Mouse (Mus musculus) neural tube, embryonic 12.5 days (tissue): ENCODE results near the gene Hoxb6. TPM values are rescaled to one million over a fixed set of nuclear protein-coding genes. Genes with fewer than 3 reads are reported as not detected.

Experiments used
- ATAC-seq: fragments of 200-750 bp; cut with Nextera tagmentation; 2 replicates; pipeline ENCODE4 v1.8.0; 2017; ENCODE audit warnings: low read depth, mild to moderate bottlenecking, moderate TSS enrichment, moderate library complexity; ENCODE audit not compliant: low FRiP score
- H3K27ac ChIP-seq: fragments of 300-500 bp; sonication (generic); 2 replicates; pipeline ENCODE4 v1.5.1; 2016
- H3K27me3 ChIP-seq: fragments of 300-500 bp; sonication (generic); replicated peaks from 2 replicates; pipeline ENCODE4 v1.6.1; 2016; ENCODE audit warnings: mild to moderate bottlenecking
- H3K36me3 ChIP-seq: fragments of 300-500 bp; sonication (generic); 2 replicates; pipeline ENCODE4 v1.6.1; 2016; ENCODE audit warnings: mild to moderate bottlenecking
- H3K4me1 ChIP-seq: fragments of 300-500 bp; sonication (generic); 2 replicates; pipeline ENCODE4 v1.6.1; 2016
- H3K4me2 ChIP-seq: fragments of 300-500 bp; sonication (generic); replicated peaks from 2 replicates; pipeline ENCODE4 v1.6.1; 2016; ENCODE audit warnings: mild to moderate bottlenecking
- H3K4me3 ChIP-seq: fragments of 300-500 bp; sonication (generic); 2 replicates; pipeline ENCODE4 v1.5.1; 2016
- H3K9ac ChIP-seq: fragments of 300-500 bp; sonication (generic); 2 replicates; pipeline ENCODE4 v1.6.1; 2016; ENCODE audit warnings: mild to moderate bottlenecking
- H3K9me3 ChIP-seq: fragments of 300-500 bp; sonication (generic); 2 replicates; pipeline ENCODE4 v1.6.1; 2016; ENCODE audit warnings: mild to moderate bottlenecking
- WGBS: fragments of 180-500 bp; shearing (Covaris S2); methylation state at CpG from one replicate; pipeline ENCODE4 v1.1.7; 2016; 5-methylcytosine and 5-hydroxymethylcytosine counted together
- polyA plus RNA-seq: library from polyadenylated mRNA; unstranded; fragments of >200 nt; fragmentation: Nextera tagmentation; extraction: Ambion mirVana; gene quantifications from 2 replicates; pipeline ENCODE4 v1.2.1, GENCODE M21; 2016

Gene Hoxb6
- polyA plus RNA-seq, 1 experiment from 2014 or later = 151 TPM

GRCm38 (mm10) chr11:96327750-96328149 lies 35.5 kb downstream of the Hoxb6 start:
- Histone ChIP-seq H3K36me3 (peaks cover 27% of the 10 kb centered on the region), H3K4me1 (peaks cover 82% of the 10 kb centered on the region), H3K4me3 (peak overlapping the region; percentile 65), H3K27ac (peak overlapping the region; percentile 100), H3K4me2 (peak overlapping the region; percentile 100), H3K9me3 (no peaks in the 10 kb centered on the region), H3K27me3 (no peaks in the 10 kb centered on the region), H3K9ac (peak overlapping the region; percentile 100)
- peak; percentile 54; the same call in 1 of the 2 replicates for ATAC-seq
- WGBS = 7% methylated on average over 5 of the region's 5 CpGs

GRCm38 (mm10) chr11:96328605-96329004 lies 36.3 kb downstream of the Hoxb6 start:
- Histone ChIP-seq H3K4me2 (peak overlapping the region; percentile 100), H3K4me1 (peaks cover 86% of the 10 kb centered on the region)

GRCm38 (mm10) chr11:96332105-96332504 lies 39.8 kb downstream of the Hoxb6 start:
- peaks cover 94% of the 10 kb centered on the region for H3K4me1 ChIP-seq
- peak overlapping the region; percentile 65 for H3K4me3 ChIP-seq
- H3K9ac ChIP-seq = peak overlapping the region; percentile 100
- H3K9me3 ChIP-seq = no peaks in the 10 kb centered on the region
- peak overlapping the region; percentile 100 for H3K4me2 ChIP-seq
- no peaks in the 10 kb centered on the region for H3K27me3 ChIP-seq
- H3K27ac ChIP-seq = peak overlapping the region; percentile 100
- WGBS = 1% methylated on average over 8 of the region's 8 CpGs
- H3K36me3 ChIP-seq = peaks cover 27% of the 10 kb centered on the region
- ATAC-seq = no peak

More at GRCm38 (mm10) chr11:96328605-96329004, 36.3 kb downstream of the Hoxb6 start:
- Histone ChIP-seq H3K4me3 (peak overlapping the region; percentile 65), H3K9ac (peak overlapping the region; percentile 100), H3K27me3 (no peaks in the 10 kb centered on the region), H3K9me3 (no peaks in the 10 kb centered on the region), H3K36me3 (peaks cover 32% of the 10 kb centered on the region), H3K27ac (peak overlapping the region; percentile 100)
- WGBS = 2% methylated on average over 8 of the region's 8 CpGs
- ATAC-seq = no peak

- WGBS = 2% methylated on average over 35 of the region's 35 CpGs
- H3K4me2 ChIP-seq = peak overlapping the region; percentile 100
- ATAC-seq = no peak
- H3K9me3 ChIP-seq = no peaks in the 10 kb centered on the region
- H3K36me3 ChIP-seq = peaks cover 27% of the 10 kb centered on the region
- H3K4me1 ChIP-seq = peaks cover 94% of the 10 kb centered on the region
- no peaks in the 10 kb centered on the region for H3K27me3 ChIP-seq
- peak overlapping the region; percentile 100 for H3K27ac ChIP-seq
- H3K4me3 ChIP-seq = peak overlapping the region; percentile 65
- peak overlapping the region; percentile 100 for H3K9ac ChIP-seq
Measured at GRCm38 (mm10) chr11:96332618-96333032, 40.3 kb downstream of the Hoxb6 start.

- H3K9me3 ChIP-seq = no peaks in the 10 kb centered on the region
- no peaks in the 10 kb centered on the region for H3K27me3 ChIP-seq
- H3K36me3 ChIP-seq = peaks cover 27% of the 10 kb centered on the region
- peak overlapping the region; percentile 100 for H3K4me2 ChIP-seq
- peak overlapping the region; percentile 100 for H3K27ac ChIP-seq
- 3% methylated on average over 17 of the region's 17 CpGs for WGBS
- ATAC-seq = no peak
- peak overlapping the region; percentile 100 for H3K9ac ChIP-seq
- H3K4me1 ChIP-seq = peaks cover 98% of the 10 kb centered on the region
- peak overlapping the region; percentile 65 for H3K4me3 ChIP-seq
Measured at GRCm38 (mm10) chr11:96333241-96334001, 41.1 kb downstream of the Hoxb6 start.

- peaks cover 98% of the 10 kb centered on the region for H3K4me1 ChIP-seq
- peaks cover 27% of the 10 kb centered on the region for H3K36me3 ChIP-seq
- ATAC-seq = no peak
- H3K27ac ChIP-seq = peak overlapping the region; percentile 100
- 7% methylated on average over 2 of the region's 2 CpGs for WGBS
- peak overlapping the region; percentile 100 for H3K4me2 ChIP-seq
- H3K9ac ChIP-seq = peak overlapping the region; percentile 100
- H3K27me3 ChIP-seq = no peaks in the 10 kb centered on the region
- H3K4me3 ChIP-seq = peak overlapping the region; percentile 65
- H3K9me3 ChIP-seq = no peaks in the 10 kb centered on the region
Measured at GRCm38 (mm10) chr11:96334002-96334364, 41.7 kb downstream of the Hoxb6 start.

GRCm38 (mm10) chr11:96334998-96335397 lies 42.7 kb downstream of the Hoxb6 start:
- H3K4me1 ChIP-seq = peaks cover 99% of the 10 kb centered on the region
- no peaks in the 10 kb centered on the region for H3K9me3 ChIP-seq
- peak overlapping the region; percentile 100 for H3K4me2 ChIP-seq
- no peaks in the 10 kb centered on the region for H3K27me3 ChIP-seq
- H3K36me3 ChIP-seq = peaks cover 27% of the 10 kb centered on the region
- no peak for ATAC-seq
- peak overlapping the region; percentile 100 for H3K27ac ChIP-seq
- H3K9ac ChIP-seq = peak overlapping the region; percentile 100
- WGBS = 14% methylated on average over 3 of the region's 3 CpGs
- peak overlapping the region; percentile 65 for H3K4me3 ChIP-seq

GRCm38 (mm10) chr11:96336597-96336996 lies 44.3 kb downstream of the Hoxb6 start:
- H3K36me3 ChIP-seq = peaks cover 23% of the 10 kb centered on the region
- H3K4me2 ChIP-seq = peak overlapping the region; percentile 100
- peak overlapping the region; percentile 100 for H3K27ac ChIP-seq
- peak overlapping the region; percentile 21 for H3K4me3 ChIP-seq
- no peak for ATAC-seq
- H3K9me3 ChIP-seq = no peaks in the 10 kb centered on the region
- H3K9ac ChIP-seq = peak overlapping the region; percentile 100
- peaks cover 93% of the 10 kb centered on the region for H3K4me1 ChIP-seq
- WGBS = 15% methylated on average over 2 of the region's 2 CpGs
- no peaks in the 10 kb centered on the region for H3K27me3 ChIP-seq

GRCm38 (mm10) chr11:96337026-96337425 lies 44.8 kb downstream of the Hoxb6 start:
- H3K4me3 ChIP-seq = peak overlapping the region; percentile 21

GRCm38 (mm10) chr11:96338957-96339855 lies 46.9 kb downstream of the Hoxb6 start:
- Histone ChIP-seq H3K4me2 (peak overlapping the region; percentile 100), H3K27ac (peak overlapping the region; percentile 100), H3K9me3 (no peaks in the 10 kb centered on the region), H3K9ac (peak overlapping the region; percentile 100), H3K4me3 (peak overlapping the region; percentile 59), H3K4me1 (peaks cover 90% of the 10 kb centered on the region), H3K27me3 (no peaks in the 10 kb centered on the region), H3K36me3 (peaks cover 14% of the 10 kb centered on the region)
- WGBS = 13% methylated on average over 7 of the region's 7 CpGs
- ATAC-seq = no peak

More at GRCm38 (mm10) chr11:96337026-96337425, 44.8 kb downstream of the Hoxb6 start:
- WGBS = 5% methylated on average over 6 of the region's 6 CpGs
- peaks cover 93% of the 10 kb centered on the region for H3K4me1 ChIP-seq
- H3K9ac ChIP-seq = peak overlapping the region; percentile 100
- H3K27ac ChIP-seq = peak overlapping the region; percentile 100
- H3K36me3 ChIP-seq = peaks cover 23% of the 10 kb centered on the region
- no peaks in the 10 kb centered on the region for H3K27me3 ChIP-seq
- ATAC-seq = no peak
- no peaks in the 10 kb centered on the region for H3K9me3 ChIP-seq
- H3K4me2 ChIP-seq = peak overlapping the region; percentile 100

- H3K27ac ChIP-seq = peak overlapping the region; percentile 100
- H3K36me3 ChIP-seq = peaks cover 25% of the 10 kb centered on the region
- H3K4me3 ChIP-seq = peak overlapping the region; percentile 59
- WGBS = 1% methylated on average over 36 of the region's 36 CpGs
- H3K4me1 ChIP-seq = peaks cover 89% of the 10 kb centered on the region
- ATAC-seq = peak; percentile 75
- no peaks in the 10 kb centered on the region for H3K9me3 ChIP-seq
- H3K9ac ChIP-seq = peak overlapping the region; percentile 100
- peak overlapping the region; percentile 100 for H3K4me2 ChIP-seq
- no peaks in the 10 kb centered on the region for H3K27me3 ChIP-seq
Measured at GRCm38 (mm10) chr11:96340698-96341365, 48.6 kb downstream of the Hoxb6 start.
